Mouse (Mus musculus) MEL (cell line): ENCODE results near the gene Adnp. TPM values are rescaled to one million over a fixed set of nuclear protein-coding genes. Genes with fewer than 3 reads are reported as not detected.

ENCODE experiments used
- DNase-seq: peaks from one replicate; pipeline ENCODE4 v3.0.0; 2011; ENCODE audit warnings: low read depth, low spot score
- H3K27ac ChIP-seq: 2 replicates; pipeline ENCODE4 v1.5.1; 2012; ENCODE audit warnings: low read depth, mild to moderate bottlenecking, control low read depth, low read length, moderate library complexity; ENCODE audit not compliant: control insufficient read depth
- H3K27me3 ChIP-seq, 2 experiments: fragments of 150-350 bp in 1 of 2; sonication (generic) in 1 of 2; 2 replicates each; pipeline ENCODE4 v1.6.1; 2012; ENCODE audit warnings: low read length in 2 of 2, mild to moderate bottlenecking in 2 of 2, improper control_type of control experiment in 1 of 2, moderate library complexity in 1 of 2; ENCODE audit not compliant: insufficient read depth in 2 of 2, control insufficient read depth in 1 of 2
- H3K36me3 ChIP-seq, 2 experiments: 2 replicates each; pipeline ENCODE4 v1.6.1; 2012 to 2014; ENCODE audit warnings: low read length in 2 of 2, improper control_type of control experiment in 1 of 2, inconsistent platforms in 1 of 2, mild to moderate bottlenecking in 1 of 2; ENCODE audit not compliant: insufficient read depth in 2 of 2, control insufficient read depth in 1 of 2
- H3K4me1 ChIP-seq, 2 experiments: fragments of 150-350 bp in 1 of 2; sonication (generic) in 1 of 2; 2 replicates each; pipeline ENCODE4 v1.6.1; 2012; ENCODE audit warnings: low read length in 2 of 2, improper control_type of control experiment in 1 of 2, mild to moderate bottlenecking in 1 of 2; ENCODE audit not compliant: insufficient read depth in 2 of 2, control insufficient read depth in 1 of 2
- H3K4me3 ChIP-seq, 2 experiments: fragments of 150-350 bp in 1 of 2; sonication (generic) in 1 of 2; 2 replicates each; pipeline ENCODE4 v1.5.1; 2012; ENCODE audit warnings: low read depth in 2 of 2, low read length in 2 of 2, mild to moderate bottlenecking in 2 of 2, moderate library complexity in 2 of 2, control low read depth in 1 of 2, improper control_type of control experiment in 1 of 2; ENCODE audit not compliant: control insufficient read depth in 1 of 2, insufficient read depth in 1 of 2
- H3K79me2 ChIP-seq: 2 replicates; pipeline ENCODE4 v1.6.1; 2012; ENCODE audit warnings: mild to moderate bottlenecking, low read length, moderate library complexity; ENCODE audit not compliant: control insufficient read depth, poor library complexity, insufficient read depth
- H3K9ac ChIP-seq: 2 replicates; pipeline ENCODE4 v1.6.1; 2012; ENCODE audit warnings: low read depth, mild to moderate bottlenecking, control low read depth, low read length, moderate library complexity; ENCODE audit not compliant: control insufficient read depth, poor library complexity, severe bottlenecking
- H3K9me3 ChIP-seq: fragments of 150-350 bp; sonication (generic); replicated peaks from 2 replicates; pipeline ENCODE4 v1.6.1; 2012; ENCODE audit warnings: mild to moderate bottlenecking, low read length, improper control_type of control experiment, moderate library complexity; ENCODE audit not compliant: insufficient read depth
- CHD2 ChIP-seq: IDR thresholded peaks from 2 replicates; pipeline ENCODE4 v1.6.1; 2011; ENCODE audit warnings: low read length, improper control_type of control experiment
- EP300 ChIP-seq, 2 experiments: IDR thresholded peaks; 2 replicates each; pipeline ENCODE4 v1.6.1; 2011; ENCODE audit warnings: improper control_type of control experiment in 2 of 2, low read length in 2 of 2, low read depth in 1 of 2, mild to moderate bottlenecking in 1 of 2
- ETS1 ChIP-seq: IDR thresholded peaks from 2 replicates; pipeline ENCODE4 v1.6.1; 2012; ENCODE audit warnings: low read depth, mild to moderate bottlenecking, inconsistent platforms, low read length, improper control_type of control experiment, moderate library complexity
- MEF2A ChIP-seq: IDR thresholded peaks from 2 replicates; pipeline ENCODE4 v1.6.1; 2014; ENCODE audit warnings: low read depth, mild to moderate bottlenecking, inconsistent platforms, low read length, improper control_type of control experiment; ENCODE audit not compliant: poor library complexity, insufficient replicate concordance, severe bottlenecking; ENCODE audit errors: extremely low read depth
- MXI1 ChIP-seq: IDR thresholded peaks from 2 replicates; pipeline ENCODE4 v1.6.1; 2011; ENCODE audit warnings: mild to moderate bottlenecking, low read depth, low read length, improper control_type of control experiment
- MYB ChIP-seq: IDR thresholded peaks from 2 replicates; pipeline ENCODE4 v1.6.1; 2011; ENCODE audit warnings: mild to moderate bottlenecking, low read depth, low read length, improper control_type of control experiment
- MYC ChIP-seq: IDR thresholded peaks from 2 replicates; pipeline ENCODE4 v1.6.1; 2011; ENCODE audit warnings: low read depth, mild to moderate bottlenecking, low read length, improper control_type of control experiment, moderate library complexity
- NELFE ChIP-seq: IDR thresholded peaks from 2 replicates; pipeline ENCODE4 v1.6.1; 2011; ENCODE audit warnings: low read depth, low read length, improper control_type of control experiment
- POLR2AphosphoS2 ChIP-seq: IDR thresholded peaks from 2 replicates; pipeline ENCODE4 v1.6.1; 2011; ENCODE audit warnings: low read length, improper control_type of control experiment
- POLR2AphosphoS5 ChIP-seq: IDR thresholded peaks from 2 replicates; pipeline ENCODE4 v1.6.1; 2012; ENCODE audit warnings: low read depth, borderline replicate concordance, mild to moderate bottlenecking, inconsistent platforms, low read length, moderate library complexity, mixed read lengths
- RAD21 ChIP-seq: IDR thresholded peaks from 2 replicates; pipeline ENCODE4 v1.6.1; 2011; ENCODE audit warnings: mild to moderate bottlenecking, low read depth, low read length, improper control_type of control experiment
- SMC3 ChIP-seq: IDR thresholded peaks from 2 replicates; pipeline ENCODE4 v1.6.1; 2011; ENCODE audit warnings: low read depth, low read length, improper control_type of control experiment
- TCF12 ChIP-seq: IDR thresholded peaks from 2 replicates; pipeline ENCODE4 v1.6.1; 2014; ENCODE audit warnings: low read depth, mild to moderate bottlenecking, inconsistent platforms, low read length, improper control_type of control experiment, moderate library complexity
- UBTF ChIP-seq: IDR thresholded peaks from 2 replicates; pipeline ENCODE4 v1.6.1; 2012; ENCODE audit warnings: low read depth, mild to moderate bottlenecking, inconsistent platforms, low read length, improper control_type of control experiment, moderate library complexity, borderline replicate concordance; ENCODE audit not compliant: insufficient read depth
- USF1 ChIP-seq: IDR thresholded peaks from 2 replicates; pipeline ENCODE4 v1.6.1; 2014; ENCODE audit warnings: low read depth, mild to moderate bottlenecking, inconsistent platforms, low read length, improper control_type of control experiment, moderate library complexity
- ZC3H11A ChIP-seq: IDR thresholded peaks from 2 replicates; pipeline ENCODE4 v1.6.1; 2012; ENCODE audit warnings: low read depth, mild to moderate bottlenecking, inconsistent platforms, low read length, improper control_type of control experiment
- polyA plus RNA-seq, 2 experiments: library from polyadenylated mRNA; stranded (reverse) in 1 of 2; unstranded in 1 of 2; fragments of >175 nt in 1 of 2; fragments of >200 nt in 1 of 2; gene quantifications; 2 replicates each; pipeline versions ENCODE4 v1.2.1 to v1.2.4; 2012; ENCODE audit warnings: low replicate concordance in 2 of 2, low read depth in 1 of 2; ENCODE audit not compliant: insufficient read length in 2 of 2, insufficient read depth in 1 of 2, missing spikeins in 1 of 2
- total RNA-seq: library from RNA; depleted of rRNA; stranded (reverse); fragments of 300-350 nt; gene quantifications from 2 replicates; pipeline ENCODE4 v1.2.3, GENCODE M21; 2012

Adnp gene
- total and polyA plus RNA-seq, 3 experiments = 2.3 to 29.4 (median 11.9) TPM

DNA sequence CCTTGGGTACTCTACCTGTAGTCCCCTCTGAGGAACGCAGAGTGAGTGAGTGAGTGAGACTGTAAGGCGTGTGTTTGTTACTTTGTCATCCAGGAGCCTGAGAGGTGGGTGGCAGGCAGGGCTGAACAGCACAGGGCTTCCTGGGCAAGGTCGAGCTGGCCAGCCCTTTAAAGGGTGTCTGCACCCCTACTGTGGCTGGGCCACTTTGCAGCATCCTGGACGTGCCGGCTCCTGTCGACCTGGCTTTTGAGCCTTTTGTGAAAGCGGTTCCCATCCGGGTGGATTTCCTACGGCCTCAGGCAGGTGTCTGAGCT, 37.2 kb downstream of the Adnp start:
- H3K36me3 ChIP-seq = no peaks in the 10 kb centered on the region
- H3K27me3 ChIP-seq = no peaks in the 10 kb centered on the region
- no peaks in the 10 kb centered on the region for H3K79me2 ChIP-seq
- H3K4me3 ChIP-seq = peak overlapping the region; percentile 45 to 78
- TF ChIP-seq MEF2A = no peak
- no peak for TF ChIP-seq SMC3
- TF ChIP-seq MYC = no peak
- no peak for TF ChIP-seq EP300 (IDR thresholded peaks at IDR 0.05; ENCODE audit: low read depth in 1 of 2, low read length in 2 of 2)
- no peak for TF ChIP-seq NELFE
- TF ChIP-seq TCF12 = no peak
- TF ChIP-seq UBTF = no peak
- no peak for TF ChIP-seq ZC3H11A
- no peak for TF ChIP-seq ETS1
- TF ChIP-seq RAD21 = no peak
- TF ChIP-seq CHD2 = no peak
- no peak overlapping the region for H3K27ac ChIP-seq
- no peaks in the 10 kb centered on the region for H3K9me3 ChIP-seq
- H3K4me1 ChIP-seq = no peaks in the 10 kb centered on the region; a peak in 1 of 4 replicates
- DNase-seq = no peak
- H3K9ac ChIP-seq = peak overlapping the region; percentile 52

DNA sequence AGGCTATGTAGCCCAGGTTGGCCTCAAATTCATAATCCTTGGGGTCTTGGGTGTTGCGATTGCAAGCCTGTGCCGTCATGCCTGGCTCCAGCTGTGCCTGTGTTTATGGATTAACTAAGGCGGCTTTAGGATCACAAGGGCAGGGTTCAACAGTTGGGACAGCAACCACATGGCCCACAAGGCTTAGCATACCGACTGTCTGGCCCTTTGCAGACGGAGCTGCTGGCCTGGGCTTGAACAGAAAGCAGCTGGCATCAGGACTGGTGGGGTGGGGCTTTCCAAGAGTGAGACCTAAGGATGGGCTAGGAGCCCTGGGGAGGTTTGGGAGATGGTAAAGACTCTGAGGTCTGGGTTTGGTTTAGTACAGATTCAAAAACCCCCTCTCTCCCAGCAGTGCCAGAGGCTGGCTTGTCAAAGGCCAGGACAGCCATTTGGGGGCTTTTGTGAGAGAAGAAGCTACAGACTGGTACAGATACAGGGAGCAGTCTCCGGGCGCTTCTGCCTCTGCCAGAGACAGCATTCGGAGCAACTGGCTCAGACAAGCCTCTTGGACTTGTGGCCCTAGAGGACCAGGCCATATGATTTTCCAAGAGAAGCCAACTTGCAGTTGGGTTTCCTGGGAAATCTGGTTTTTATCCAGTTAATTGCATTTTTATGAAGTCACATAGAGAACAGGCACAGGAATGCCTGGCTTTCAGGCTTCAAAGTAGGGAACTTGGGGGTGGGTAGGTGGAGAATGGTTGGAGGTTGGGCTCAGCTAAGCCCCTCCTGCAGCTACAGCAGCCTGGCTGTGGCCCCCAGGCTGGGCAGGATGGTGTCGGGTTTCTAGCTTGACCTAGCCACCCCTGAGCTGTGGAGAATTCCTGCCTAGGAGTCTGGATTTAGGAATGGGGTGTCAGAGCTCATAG, 37.8 kb downstream of the Adnp start:
- H3K79me2 ChIP-seq = no peaks in the 10 kb centered on the region
- TF ChIP-seq MYB = no peak
- TF ChIP-seq POLR2AphosphoS2 = no peak
- TF ChIP-seq POLR2AphosphoS5 = no peak
- TF ChIP-seq MXI1 = no peak
- TF ChIP-seq EP300 (IDR thresholded peaks at IDR 0.05; ENCODE audit: low read depth in 1 of 2, low read length in 2 of 2) = no peak
- no peak for TF ChIP-seq USF1
- H3K4me1 ChIP-seq = no peaks in the 10 kb centered on the region; a peak in 1 of 4 replicates
- no peak overlapping the region for H3K9ac ChIP-seq
- peak overlapping the region in 1 of 2 experiments; percentile 78; a peak in 1 of 4 replicates for H3K4me3 ChIP-seq
- no peaks in the 10 kb centered on the region for H3K9me3 ChIP-seq
- no peaks in the 10 kb centered on the region for H3K36me3 ChIP-seq
- no peak overlapping the region for H3K27ac ChIP-seq
- DNase-seq = no peak
- H3K27me3 ChIP-seq = no peaks in the 10 kb centered on the region
